In the genomic region with DNA sequence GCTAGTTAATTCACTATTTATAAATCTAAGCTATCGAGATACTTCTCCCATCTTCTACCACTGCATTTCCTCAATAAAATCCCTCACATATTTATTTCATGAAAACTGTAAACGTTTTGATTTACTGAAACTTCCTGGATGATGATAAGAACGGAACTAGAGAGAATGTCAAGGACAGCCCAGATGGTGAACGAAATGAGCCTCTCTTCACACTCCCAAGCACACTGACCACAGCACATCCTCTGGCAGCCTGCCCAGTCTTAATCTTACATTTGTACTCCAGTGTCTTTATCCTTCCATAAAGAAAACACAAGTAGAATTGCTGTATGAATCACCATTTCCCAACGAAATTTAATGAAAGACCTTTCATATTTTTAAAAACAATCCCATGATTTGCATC, we compare ENCODE assay signal across 38 mouse cellular contexts. TPM values are rescaled to one million over a fixed set of nuclear protein-coding genes. Genes with fewer than 3 reads are reported as not detected.
"Had no signal": no experiment of that assay in that cellular context is flagged by ENCODE, and none has a peak within 500 bp of the region (broad histone marks: within the 10 kb centered on the region; RNA-seq: fewer than 3 reads in every experiment).

No protein-coding gene starts in this region.

RNA-seq across cellular contexts. Expression of a gene that starts 3.2 kb away (rescaled TPM):
- total RNA-seq: gastrocnemius, adult 18-20 months; gastrocnemius, adult 8-10 months; gastrocnemius, postnatal 14 days; gastrocnemius, postnatal 36 days; heart, adult 2 months; heart, postnatal 14 days; heart, postnatal 36 days; hematopoietic stem cell, adult 5-6 weeks; hindbrain, postnatal 0 days; layer of hippocampus, adult 18-20 months; layer of hippocampus, adult 8-10 months; layer of hippocampus, postnatal 14 days; layer of hippocampus, postnatal 36 days; left cerebral cortex, adult 18-20 months; left cerebral cortex, adult 8-10 months; left cerebral cortex, postnatal 10 days; left cerebral cortex, postnatal 25 days; left cerebral cortex, postnatal 4 days; liver, adult 2 months had no signal
- polyA plus RNA-seq: gonadal fat pad, adult 2 months; heart, adult 2 months; heart, embryonic 11.5 days; heart, embryonic 13.5 days; heart, embryonic 15.5 days; heart, postnatal 0 days; hindbrain, embryonic 11.5 days; hindbrain, embryonic 13.5 days; hindbrain, embryonic 15.5 days; hindbrain, postnatal 0 days; intestine, embryonic 14.5 days; intestine, embryonic 16.5 days; kidney, adult 2 months; kidney, embryonic 15.5 days; kidney, postnatal 0 days; large intestine, adult 2 months; limb, embryonic 11.5 days; limb, embryonic 13.5 days; limb, embryonic 15.5 days; liver, adult 2 months; liver, embryonic 12.5 days; liver, embryonic 14.5 days had no signal

RNA-seq across cellular contexts. Expression of a gene that starts 12.3 kb away (rescaled TPM):
- total RNA-seq: gastrocnemius, adult 18-20 months; gastrocnemius, adult 8-10 months; gastrocnemius, postnatal 14 days; gastrocnemius, postnatal 36 days; heart, adult 2 months; heart, postnatal 14 days; heart, postnatal 36 days; hematopoietic stem cell, adult 5-6 weeks; hindbrain, postnatal 0 days; layer of hippocampus, adult 18-20 months; layer of hippocampus, adult 8-10 months; layer of hippocampus, postnatal 14 days; layer of hippocampus, postnatal 36 days; left cerebral cortex, adult 18-20 months; left cerebral cortex, adult 8-10 months; left cerebral cortex, postnatal 10 days; left cerebral cortex, postnatal 25 days; left cerebral cortex, postnatal 4 days; liver, adult 2 months had no signal
- polyA plus RNA-seq: gonadal fat pad, adult 2 months; heart, adult 2 months; heart, embryonic 11.5 days; heart, embryonic 13.5 days; heart, embryonic 15.5 days; heart, postnatal 0 days; hindbrain, embryonic 11.5 days; hindbrain, embryonic 13.5 days; hindbrain, embryonic 15.5 days; hindbrain, postnatal 0 days; intestine, embryonic 14.5 days; intestine, embryonic 16.5 days; kidney, adult 2 months; kidney, embryonic 15.5 days; kidney, postnatal 0 days; large intestine, adult 2 months; limb, embryonic 11.5 days; limb, embryonic 13.5 days; limb, embryonic 15.5 days; liver, adult 2 months; liver, embryonic 12.5 days; liver, embryonic 14.5 days had no signal

RNA-seq across cellular contexts. Expression of a gene that starts 18.9 kb away (rescaled TPM):
- total RNA-seq: gastrocnemius, adult 18-20 months; gastrocnemius, adult 8-10 months; gastrocnemius, postnatal 14 days; gastrocnemius, postnatal 36 days; heart, adult 2 months; heart, postnatal 14 days; heart, postnatal 36 days; hematopoietic stem cell, adult 5-6 weeks; hindbrain, postnatal 0 days; layer of hippocampus, adult 18-20 months; layer of hippocampus, adult 8-10 months; layer of hippocampus, postnatal 14 days; layer of hippocampus, postnatal 36 days; left cerebral cortex, adult 18-20 months; left cerebral cortex, adult 8-10 months; left cerebral cortex, postnatal 10 days; left cerebral cortex, postnatal 25 days; left cerebral cortex, postnatal 4 days; liver, adult 2 months had no signal
- polyA plus RNA-seq: gonadal fat pad, adult 2 months; heart, adult 2 months; heart, embryonic 11.5 days; heart, embryonic 13.5 days; heart, embryonic 15.5 days; heart, postnatal 0 days; hindbrain, embryonic 11.5 days; hindbrain, embryonic 13.5 days; hindbrain, embryonic 15.5 days; hindbrain, postnatal 0 days; intestine, embryonic 14.5 days; intestine, embryonic 16.5 days; kidney, adult 2 months; kidney, embryonic 15.5 days; kidney, postnatal 0 days; large intestine, adult 2 months; limb, embryonic 11.5 days; limb, embryonic 13.5 days; limb, embryonic 15.5 days; liver, adult 2 months; liver, embryonic 12.5 days; liver, embryonic 14.5 days had no signal

RNA-seq across cellular contexts. Expression of a gene that starts 30.7 kb away (rescaled TPM):
- total RNA-seq: gastrocnemius, adult 18-20 months; gastrocnemius, adult 8-10 months; gastrocnemius, postnatal 14 days; gastrocnemius, postnatal 36 days; heart, adult 2 months; heart, postnatal 14 days; heart, postnatal 36 days; hematopoietic stem cell, adult 5-6 weeks; hindbrain, postnatal 0 days; layer of hippocampus, adult 18-20 months; layer of hippocampus, adult 8-10 months; layer of hippocampus, postnatal 14 days; layer of hippocampus, postnatal 36 days; left cerebral cortex, adult 18-20 months; left cerebral cortex, adult 8-10 months; left cerebral cortex, postnatal 10 days; left cerebral cortex, postnatal 25 days; left cerebral cortex, postnatal 4 days; liver, adult 2 months had no signal
- polyA plus RNA-seq: gonadal fat pad, adult 2 months; heart, adult 2 months; heart, embryonic 11.5 days; heart, embryonic 13.5 days; heart, embryonic 15.5 days; heart, postnatal 0 days; hindbrain, embryonic 11.5 days; hindbrain, embryonic 13.5 days; hindbrain, embryonic 15.5 days; hindbrain, postnatal 0 days; intestine, embryonic 14.5 days; intestine, embryonic 16.5 days; kidney, adult 2 months; kidney, embryonic 15.5 days; kidney, postnatal 0 days; large intestine, adult 2 months; limb, embryonic 11.5 days; limb, embryonic 13.5 days; limb, embryonic 15.5 days; liver, adult 2 months; liver, embryonic 12.5 days; liver, embryonic 14.5 days had no signal

RNA-seq across cellular contexts. Expression of a gene that starts 38.3 kb away (rescaled TPM):
- total RNA-seq: gastrocnemius, adult 18-20 months; gastrocnemius, adult 8-10 months; gastrocnemius, postnatal 14 days; gastrocnemius, postnatal 36 days; heart, adult 2 months; heart, postnatal 14 days; heart, postnatal 36 days; hematopoietic stem cell, adult 5-6 weeks; hindbrain, postnatal 0 days; layer of hippocampus, adult 18-20 months; layer of hippocampus, adult 8-10 months; layer of hippocampus, postnatal 14 days; layer of hippocampus, postnatal 36 days; left cerebral cortex, adult 18-20 months; left cerebral cortex, adult 8-10 months; left cerebral cortex, postnatal 10 days; left cerebral cortex, postnatal 25 days; left cerebral cortex, postnatal 4 days; liver, adult 2 months had no signal
- polyA plus RNA-seq: gonadal fat pad, adult 2 months; heart, adult 2 months; heart, embryonic 11.5 days; heart, embryonic 13.5 days; heart, embryonic 15.5 days; heart, postnatal 0 days; hindbrain, embryonic 11.5 days; hindbrain, embryonic 13.5 days; hindbrain, embryonic 15.5 days; hindbrain, postnatal 0 days; intestine, embryonic 14.5 days; intestine, embryonic 16.5 days; kidney, adult 2 months; large intestine, adult 2 months; limb, embryonic 11.5 days; limb, embryonic 13.5 days; limb, embryonic 15.5 days; liver, adult 2 months; liver, embryonic 12.5 days; liver, embryonic 14.5 days had no signal
